Mouse (Mus musculus) cerebellum, postnatal 36 days (tissue): Measurements from ENCODE around the gene Mettl3.

Source experiments
- DNase-seq, 2 experiments: peaks; one replicate each; pipeline ENCODE4 v3.0.0; 2021 to 2022; ENCODE audit warnings: mixed read lengths in 2 of 2

The Mettl3 gene

GRCm38 (mm10) chr14:52284191-52284590, 20.7 kb downstream of the Mettl3 start:
- no peak for DNase-seq

- no peak for DNase-seq
Observed at GRCm38 (mm10) chr14:52283629-52284028, 21.3 kb downstream of the Mettl3 start.

- no peak for DNase-seq
Observed at GRCm38 (mm10) chr14:52279747-52280120, 25.2 kb downstream of the Mettl3 start.

- DNase-seq: peak; percentile 98 to 100
Observed at GRCm38 (mm10) chr14:52278932-52279746, 25.8 kb downstream of the Mettl3 start, which contains the start of the genes Tox4 and Rab2b. Gene Tox4, plus strand, starts transcription at chr14:52279146. Gene Rab2b, minus strand, starts transcription at chr14:52279545.

- DNase-seq: no peak
Observed at GRCm38 (mm10) chr14:52277210-52277609, 27.7 kb downstream of the Mettl3 start.

- no peak for DNase-seq
Observed at GRCm38 (mm10) chr14:52272781-52273180, 32.1 kb downstream of the Mettl3 start.

GRCm38 (mm10) chr14:52257484-52258213, 47.3 kb downstream of the Mettl3 start, which contains the start of gene Chd8:
Gene Chd8, minus strand, starts transcription at chr14:52257780.
- peak; percentile 98 to 100 for DNase-seq

- no peak for DNase-seq
Observed at GRCm38 (mm10) chr14:52256311-52257175, 48.4 kb downstream of the Mettl3 start.

- no peak for DNase-seq
Observed at GRCm38 (mm10) chr14:52246129-52246528, 58.8 kb downstream of the Mettl3 start.
